Mouse (Mus musculus) left cerebral cortex, postnatal 25 days (tissue): Measurements from ENCODE around the gene Akap13. TPM values are rescaled to one million over a fixed set of nuclear protein-coding genes. Genes with fewer than 3 reads are reported as not detected.
A peak's percentile ranks its signal among the peaks of the same experiment; 100 is the strongest.

ENCODE experiments used
- DNase-seq, 2 experiments: peaks; one replicate each; pipeline ENCODE4 v3.0.0; 2022; ENCODE audit warnings: low spot score in 2 of 2, mixed read lengths in 1 of 2
- intact Hi-C: fragments of 180-260 bp; cut with DNase I; formaldehyde crosslinking; loops from one replicate; pipeline ENCODE4 v1.15.1; 2025
- total RNA-seq, 2 experiments: library from RNA; stranded (reverse); gene quantifications; 2 replicates each; pipeline ENCODE4 v1.2.3; 2021

Gene Akap13
- total RNA-seq, 2 experiments from 2014 or later = 23.1 to 24.3 TPM

GRCm38 (mm10) chr7:75553002-75553666 is 97.8 kb downstream of the Akap13 start:
- intact Hi-C loops = no loop called here

GRCm38 (mm10) chr7:75553667-75554045 is 98.3 kb downstream of the Akap13 start:
- intact Hi-C loops = loop anchor here (1.0 kb wide), 1 partner anchor 182 kb away; no protein-coding TSS in a partner anchor
- DNase-seq = no peak

More at GRCm38 (mm10) chr7:75553002-75553666, 97.8 kb downstream of the Akap13 start:
- no peak for DNase-seq

GRCm38 (mm10) chr7:75554065-75554464 is 98.7 kb downstream of the Akap13 start:
- no peak for DNase-seq
- intact Hi-C loops = loop anchor here (1.0 kb wide), 1 partner anchor 183 kb away; no protein-coding TSS in a partner anchor

GRCm38 (mm10) chr7:75555940-75556339 is 100.6 kb downstream of the Akap13 start:
- DNase-seq = peak; percentile 33 to 42
- intact Hi-C loops = loop anchor here (1.0 to 5.0 kb wide), 2 partner anchors 101 to 419 kb away; partner anchors contain the start of gene Akap13

GRCm38 (mm10) chr7:75558225-75558624 is 102.9 kb downstream of the Akap13 start:
- DNase-seq = no peak
- intact Hi-C loops = loop anchor here (5.0 kb wide), 1 partner anchor 421 kb away; no protein-coding TSS in a partner anchor

GRCm38 (mm10) chr7:75559119-75559518 is 103.8 kb downstream of the Akap13 start:
- intact Hi-C loops = loop anchor here (5.0 kb wide), 1 partner anchor 422 kb away; no protein-coding TSS in a partner anchor
- no peak for DNase-seq

GRCm38 (mm10) chr7:75559915-75560314 is 104.6 kb downstream of the Akap13 start:
- DNase-seq = no peak

GRCm38 (mm10) chr7:75560566-75560965 is 105.2 kb downstream of the Akap13 start:
- DNase-seq = no peak
- intact Hi-C loops = no loop called here

More at GRCm38 (mm10) chr7:75559915-75560314, 104.6 kb downstream of the Akap13 start:
- intact Hi-C loops = loop anchor here (5.0 kb wide), 1 partner anchor 423 kb away; no protein-coding TSS in a partner anchor

GRCm38 (mm10) chr7:75561134-75561533 is 105.8 kb downstream of the Akap13 start:
- no peak for DNase-seq
- intact Hi-C loops = no loop called here

GRCm38 (mm10) chr7:75568276-75568675 is 112.9 kb downstream of the Akap13 start:
- no peak for DNase-seq
- intact Hi-C loops = no loop called here

GRCm38 (mm10) chr7:75568883-75569282 is 113.5 kb downstream of the Akap13 start:
- intact Hi-C loops = no loop called here
- DNase-seq = peak in 1 of 2 experiments; percentile 27

- intact Hi-C loops = no loop called here
- DNase-seq = no peak
Measured at GRCm38 (mm10) chr7:75570218-75570617, 114.9 kb downstream of the Akap13 start.

GRCm38 (mm10) chr7:75571078-75571477 is 115.7 kb downstream of the Akap13 start:
- no peak for DNase-seq
- intact Hi-C loops = no loop called here

- DNase-seq = no peak
- intact Hi-C loops = no loop called here
Measured at GRCm38 (mm10) chr7:75572127-75572526, 116.8 kb downstream of the Akap13 start.

GRCm38 (mm10) chr7:75575120-75575649 is 119.9 kb downstream of the Akap13 start:
- intact Hi-C loops = no loop called here
- no peak for DNase-seq

- intact Hi-C loops = no loop called here
- DNase-seq = no peak
Measured at GRCm38 (mm10) chr7:75575800-75576585, 120.7 kb downstream of the Akap13 start.

GRCm38 (mm10) chr7:75576851-75577250 is 121.5 kb downstream of the Akap13 start:
- intact Hi-C loops = no loop called here
- DNase-seq = no peak

- DNase-seq = no peak
- intact Hi-C loops = no loop called here
Measured at GRCm38 (mm10) chr7:75577353-75577752, 122.0 kb downstream of the Akap13 start.

- intact Hi-C loops = no loop called here
- no peak for DNase-seq
Measured at GRCm38 (mm10) chr7:75578647-75579046, 123.3 kb downstream of the Akap13 start.

GRCm38 (mm10) chr7:75582091-75582490 is 126.8 kb downstream of the Akap13 start:
- intact Hi-C loops = no loop called here
- no peak for DNase-seq
